Mouse (Mus musculus) testis, adult 2 months (tissue): ENCODE results near the gene Prkra.

Experiments used
- CTCF ChIP-seq: fragments of 200-500 bp; IDR thresholded peaks from 2 replicates; pipeline ENCODE4 v1.5.1; 2012; ENCODE audit warnings: low read depth, mild to moderate bottlenecking, inconsistent platforms, low read length, moderate library complexity; ENCODE audit not compliant: control insufficient read depth, insufficient read depth, insufficient replicate concordance
- POLR2A ChIP-seq: fragments of 200-500 bp; IDR thresholded peaks from 2 replicates; pipeline ENCODE4 v1.6.1; 2012; ENCODE audit warnings: low read depth, mild to moderate bottlenecking, inconsistent platforms, low read length, moderate library complexity; ENCODE audit not compliant: control insufficient read depth

DNA sequence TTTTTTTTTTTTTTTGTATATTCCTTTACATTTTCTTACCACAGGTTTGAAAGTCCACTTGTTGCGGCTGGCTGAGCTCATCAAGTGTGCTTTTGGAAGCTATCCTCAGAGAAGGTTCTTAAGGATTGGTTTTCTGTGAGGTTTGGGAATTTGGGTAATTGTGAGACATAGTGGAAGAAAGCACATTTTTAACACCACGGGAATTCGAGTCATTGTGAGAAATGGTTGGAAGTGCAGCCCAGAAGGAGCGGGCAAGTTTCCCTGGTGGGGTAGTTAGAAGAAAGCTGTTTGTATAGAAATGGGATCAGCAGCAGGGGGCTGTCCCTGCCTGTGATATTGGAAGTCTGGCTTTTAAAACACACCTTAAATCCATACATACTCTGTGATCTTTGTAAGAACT lies 28.1 kb upstream of the Prkra start:
- TF ChIP-seq CTCF (no peak), POLR2A (no peak)
